Mouse (Mus musculus): ENCODE measurements around the gene Kcnab2.

DNA sequence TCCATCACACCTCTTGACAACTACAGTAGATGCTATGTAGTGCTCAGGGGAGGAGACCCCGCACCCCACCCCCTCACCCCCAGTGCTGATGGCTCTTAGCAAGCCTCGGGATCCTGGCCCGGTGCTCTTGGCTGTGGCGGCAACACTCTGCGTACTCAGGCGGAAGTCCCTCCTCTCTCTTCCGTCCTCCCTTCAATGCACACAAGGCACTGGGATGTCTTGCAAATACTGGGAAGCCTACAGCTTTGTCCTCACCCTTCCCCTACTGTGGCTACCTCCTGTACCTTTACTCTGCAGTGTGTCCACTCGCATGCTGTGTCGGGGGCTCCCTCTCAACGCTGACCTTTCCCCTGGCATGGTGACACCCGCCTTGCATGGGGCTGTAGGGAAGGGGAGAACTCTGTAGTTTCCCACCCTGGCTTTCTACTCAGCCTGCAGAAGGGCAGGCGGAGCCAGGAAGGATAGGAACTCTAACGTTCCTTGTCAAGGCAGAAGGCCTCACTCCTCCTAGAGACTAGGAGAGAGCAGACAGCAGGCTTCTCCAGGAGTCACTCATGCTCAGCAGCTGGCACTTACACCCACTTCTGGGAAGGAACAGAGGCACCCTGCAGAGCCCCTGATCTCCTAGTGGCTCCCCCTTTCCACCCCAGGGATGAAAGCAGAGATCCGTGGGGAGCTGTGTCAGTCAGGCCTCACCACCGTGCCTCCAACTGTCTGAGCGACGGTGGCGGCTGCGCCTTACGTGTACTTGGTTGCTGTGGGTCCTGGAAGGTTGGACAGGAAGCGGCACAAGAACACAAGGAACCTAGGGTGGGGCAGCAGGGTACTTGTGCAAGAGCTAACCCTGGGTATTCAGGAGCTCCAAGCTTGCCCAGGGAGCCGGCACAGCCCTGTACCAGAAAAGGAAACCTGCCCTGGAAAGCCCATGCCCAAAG lies 29.7 kb downstream of the Kcnab2 start:
- TF ChIP-seq CTCF (conservative IDR thresholded peaks at IDR 0.05; ENCODE audit: insufficient read depth, insufficient read length, low read depth, low read length) (no peak), POLR2A (IDR thresholded peaks at IDR 0.05; ENCODE audit: low read depth, low read length) (no peak)

Data from kidney, adult 2 months (tissue).